Mouse (Mus musculus) E14TG2a.4 (cell line): ENCODE results near the gene Gcm2.

Experiments
- CTCF ChIP-seq: conservative IDR thresholded peaks from 2 replicates; pipeline ENCODE4 v1.5.1; 2014; ENCODE audit warnings: low read length
- NANOG ChIP-seq: IDR thresholded peaks from 2 replicates; pipeline ENCODE4 v1.6.1; 2014; ENCODE audit warnings: borderline replicate concordance, low read length, mixed read lengths
- POU5F1 ChIP-seq: IDR thresholded peaks from 2 replicates; pipeline ENCODE4 v1.6.1; 2014; ENCODE audit warnings: low read length, borderline replicate concordance

DNA sequence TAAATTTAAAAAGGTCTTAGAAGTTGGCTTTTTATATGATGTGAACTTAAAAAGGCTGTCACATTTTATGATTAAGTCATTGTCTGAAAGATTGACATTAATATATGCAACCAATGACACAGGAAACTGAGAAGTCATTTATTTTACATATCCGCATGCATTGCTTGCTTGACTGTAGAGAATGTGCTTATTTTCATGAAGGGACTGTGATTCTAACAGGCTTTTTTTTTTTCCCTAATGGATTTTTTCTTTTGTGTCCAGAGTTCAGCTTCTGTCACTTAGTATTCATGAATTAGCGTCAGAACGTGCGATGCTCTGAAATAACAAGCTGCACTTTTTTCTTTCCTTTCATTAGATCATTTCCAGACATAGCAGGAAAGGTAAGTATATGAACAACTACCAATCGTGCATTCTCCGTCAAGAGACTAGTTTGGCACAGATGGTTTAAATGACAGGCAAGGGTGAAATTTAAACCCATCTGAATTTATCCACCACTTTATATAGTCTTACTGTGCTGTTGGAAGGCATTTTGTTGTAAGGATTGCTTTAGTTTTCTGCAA, 12.9 kb upstream of the Gcm2 start:
- no peak for TF ChIP-seq CTCF
- no peak for TF ChIP-seq NANOG
- no peak for TF ChIP-seq POU5F1
